Mouse (Mus musculus): ENCODE measurements around the gene Cybc1.

GRCm38 (mm10) chr11:121231191-121231590 is 2.1 kb upstream of the Cybc1 start:
- TF ChIP-seq POLR2A (IDR thresholded peaks at IDR 0.05; ENCODE audit: borderline replicate concordance, extremely low read depth, insufficient read depth, insufficient read length, poor library complexity, severe bottlenecking) (no peak), CTCF (IDR thresholded peaks at IDR 0.05; ENCODE audit: borderline replicate concordance, extremely low read depth, insufficient read depth, insufficient read length) (no peak)

All from brain, embryonic 14.5 days (tissue).